Mouse (Mus musculus) C2C12 (cell line): ENCODE data around the gene Nav2.

ENCODE experiments used
- CEBPB ChIP-seq: IDR thresholded peaks from one replicate; pipeline ENCODE4 v1.6.1; 2011; ENCODE audit warnings: low read depth, mild to moderate bottlenecking, control low read depth, moderate library complexity
- CTCF ChIP-seq: IDR thresholded peaks from one replicate; pipeline ENCODE4 v1.5.1; 2011; ENCODE audit not compliant: control insufficient read depth, insufficient read depth, insufficient read length

GRCm38 (mm10) chr7:49195711-49196147, 287.2 kb downstream of the Nav2 start:
- TF ChIP-seq CTCF (no peak), CEBPB (no peak)
